Mouse (Mus musculus): ENCODE results near the gene Etv4. TPM values are rescaled to one million over a fixed set of nuclear protein-coding genes. Genes with fewer than 3 reads are reported as not detected.

The Etv4 gene
- polyA plus RNA-seq, 1 experiment from 2014 or later = 1.2 TPM

DNA sequence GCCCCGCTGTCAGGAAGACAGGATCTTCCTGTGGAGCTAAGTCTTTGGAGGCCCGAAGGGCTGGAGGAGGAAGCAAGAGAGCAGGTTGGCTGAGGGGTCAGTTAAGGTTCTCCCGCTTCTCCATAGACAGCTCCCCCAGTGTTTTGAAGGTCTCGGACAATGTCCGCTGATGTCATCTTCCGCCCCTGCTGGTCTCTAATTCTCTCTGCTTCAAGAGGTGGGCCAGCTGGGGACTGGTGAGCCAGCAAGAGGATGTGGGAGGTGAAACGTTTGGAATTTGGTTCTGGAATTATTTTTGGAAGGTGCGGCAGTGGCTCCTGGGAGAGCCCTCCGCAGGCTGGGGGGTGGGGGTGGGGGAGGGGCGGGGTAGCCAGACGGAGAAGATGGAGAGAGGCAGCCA is 35.7 kb upstream of the Etv4 start:
- no peaks in the 10 kb centered on the region for H3K27me3 ChIP-seq (replicated peaks; ENCODE audit: insufficient read depth, low read length)
- no peak overlapping the region for H3K4me2 ChIP-seq (replicated peaks; ENCODE audit: low read depth, low read length)
- DNase-seq (ENCODE audit: low spot score) (peak; percentile 15), ATAC-seq (peak; percentile 69)
- no peak overlapping the region for H3K4me3 ChIP-seq (ENCODE audit: low read depth, low read length)
- no peaks in the 10 kb centered on the region for H3K4me1 ChIP-seq (ENCODE audit: insufficient read depth, low read depth, low read length)
- TF ChIP-seq CTCF (IDR thresholded peaks at IDR 0.05) = peak; percentile 27
- TF ChIP-seq EP300 (IDR thresholded peaks at IDR 0.05) = no peak
- WGBS = 45% methylated on average over 8 of the region's 11 CpGs
- no peak overlapping the region for H3K9ac ChIP-seq (replicated peaks; ENCODE audit: low read depth)
- H3K9me3 ChIP-seq (ENCODE audit: low read length) = no peaks in the 10 kb centered on the region
- no peaks in the 10 kb centered on the region for H3K36me3 ChIP-seq (ENCODE audit: insufficient read depth, low read length)
- no peak overlapping the region for H3K27ac ChIP-seq (ENCODE audit: low read length)

DNA sequence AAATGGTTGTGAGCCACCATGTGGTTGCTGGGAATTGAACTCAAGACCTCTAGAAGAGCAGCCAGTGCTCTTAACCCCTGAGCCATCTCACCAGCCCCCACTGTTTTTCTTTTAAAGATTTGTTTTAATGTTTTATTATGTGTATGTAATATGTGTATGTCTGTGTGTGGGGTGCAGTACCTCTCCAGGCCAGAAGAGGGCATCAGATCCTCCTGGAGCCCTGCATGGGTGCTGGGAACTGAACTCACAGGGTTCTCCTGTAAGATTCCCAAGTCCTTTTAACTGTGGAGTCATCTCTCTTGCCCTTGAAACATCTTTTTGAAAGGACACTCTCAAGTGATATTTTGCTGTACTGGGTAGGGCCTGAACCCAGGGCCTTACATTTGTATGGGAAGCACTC is 34.7 kb upstream of the Etv4 start:
- no peak overlapping the region for H3K4me2 ChIP-seq (replicated peaks; ENCODE audit: low read depth, low read length)
- no peak overlapping the region for H3K27ac ChIP-seq (ENCODE audit: low read length)
- H3K4me3 ChIP-seq (ENCODE audit: low read depth, low read length) = no peak overlapping the region
- H3K9ac ChIP-seq (replicated peaks; ENCODE audit: low read depth) = no peak overlapping the region
- DNase-seq (ENCODE audit: low spot score) = no peak
- no peaks in the 10 kb centered on the region for H3K27me3 ChIP-seq (replicated peaks; ENCODE audit: insufficient read depth, low read length)
- peaks cover under 1% of the 10 kb centered on the region; the same call in 1 of the 2 replicates for H3K4me1 ChIP-seq (ENCODE audit: insufficient read depth, low read depth, low read length)
- TF ChIP-seq CTCF (IDR thresholded peaks at IDR 0.05) = peak; percentile 48
- no peak for TF ChIP-seq EP300 (IDR thresholded peaks at IDR 0.05)
- H3K36me3 ChIP-seq (ENCODE audit: insufficient read depth, low read length) = no peaks in the 10 kb centered on the region
- no peaks in the 10 kb centered on the region for H3K9me3 ChIP-seq (ENCODE audit: low read length)
- no peak for ATAC-seq

DNA sequence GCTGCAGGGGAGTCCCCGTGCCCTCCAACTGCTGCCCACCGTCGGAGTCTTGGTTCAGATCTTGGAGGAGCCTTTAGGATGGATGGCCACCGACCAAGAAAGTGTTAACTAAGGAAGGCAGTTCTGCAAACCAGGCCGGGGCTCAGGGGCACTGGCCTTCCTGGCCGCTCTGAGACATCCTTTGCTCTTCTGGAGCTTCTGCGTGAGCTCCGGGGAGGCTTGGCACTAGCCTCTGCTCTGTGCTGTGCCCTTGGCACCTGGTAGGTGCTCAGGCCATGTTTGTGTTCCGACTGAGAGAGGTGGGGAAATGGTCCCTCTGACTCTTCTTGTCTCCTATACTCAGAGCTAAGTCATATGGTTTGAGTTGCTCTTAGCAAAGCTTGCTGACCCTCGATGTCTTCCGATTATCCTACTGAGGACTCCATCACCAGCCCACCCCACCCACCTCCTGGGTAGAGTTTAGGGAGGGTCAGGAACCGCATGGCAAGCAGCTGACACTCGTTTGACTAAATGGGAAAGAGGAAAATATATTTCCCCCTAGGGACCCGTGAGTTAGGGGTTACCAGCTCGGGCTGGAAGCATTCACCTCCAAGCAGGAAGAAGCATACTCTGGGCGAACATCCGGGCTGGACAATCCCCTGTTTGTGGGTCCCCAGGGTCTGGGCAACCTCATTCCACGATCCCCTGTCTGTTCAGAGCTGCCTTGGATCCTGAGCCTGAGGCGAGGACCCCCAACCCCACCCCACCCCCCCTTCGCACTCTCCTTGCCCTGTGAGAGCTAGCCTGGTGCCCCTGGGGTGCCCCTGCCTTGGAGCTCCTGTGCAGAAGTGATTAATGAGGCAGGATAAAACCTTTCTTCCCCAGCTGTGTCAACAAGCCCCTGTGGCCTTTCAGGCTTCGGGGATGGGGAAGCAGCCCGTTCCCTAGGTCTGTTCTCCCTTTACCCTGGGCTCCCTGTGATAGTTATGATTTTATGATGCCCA is 30.2 kb upstream of the Etv4 start:
- Histone ChIP-seq H3K36me3 (ENCODE audit: insufficient read depth, low read length) (no peaks in the 10 kb centered on the region), H3K27me3 (replicated peaks; ENCODE audit: insufficient read depth, low read length) (no peaks in the 10 kb centered on the region), H3K4me2 (replicated peaks; ENCODE audit: low read depth, low read length) (no peak overlapping the region), H3K4me3 (ENCODE audit: low read depth, low read length) (no peak overlapping the region), H3K27ac (ENCODE audit: low read length) (no peak overlapping the region), H3K9ac (replicated peaks; ENCODE audit: low read depth) (no peak overlapping the region), H3K4me1 (ENCODE audit: insufficient read depth, low read depth, low read length) (peaks cover 4% of the 10 kb centered on the region; the same call in 1 of the 2 replicates), H3K9me3 (ENCODE audit: low read length) (no peaks in the 10 kb centered on the region)
- WGBS = 13% methylated on average over 22 of the region's 22 CpGs
- TF ChIP-seq CTCF (IDR thresholded peaks at IDR 0.05) (no peak), EP300 (IDR thresholded peaks at IDR 0.05) (no peak)
- ATAC-seq = no peak
- no peak for DNase-seq (ENCODE audit: low spot score)

DNA sequence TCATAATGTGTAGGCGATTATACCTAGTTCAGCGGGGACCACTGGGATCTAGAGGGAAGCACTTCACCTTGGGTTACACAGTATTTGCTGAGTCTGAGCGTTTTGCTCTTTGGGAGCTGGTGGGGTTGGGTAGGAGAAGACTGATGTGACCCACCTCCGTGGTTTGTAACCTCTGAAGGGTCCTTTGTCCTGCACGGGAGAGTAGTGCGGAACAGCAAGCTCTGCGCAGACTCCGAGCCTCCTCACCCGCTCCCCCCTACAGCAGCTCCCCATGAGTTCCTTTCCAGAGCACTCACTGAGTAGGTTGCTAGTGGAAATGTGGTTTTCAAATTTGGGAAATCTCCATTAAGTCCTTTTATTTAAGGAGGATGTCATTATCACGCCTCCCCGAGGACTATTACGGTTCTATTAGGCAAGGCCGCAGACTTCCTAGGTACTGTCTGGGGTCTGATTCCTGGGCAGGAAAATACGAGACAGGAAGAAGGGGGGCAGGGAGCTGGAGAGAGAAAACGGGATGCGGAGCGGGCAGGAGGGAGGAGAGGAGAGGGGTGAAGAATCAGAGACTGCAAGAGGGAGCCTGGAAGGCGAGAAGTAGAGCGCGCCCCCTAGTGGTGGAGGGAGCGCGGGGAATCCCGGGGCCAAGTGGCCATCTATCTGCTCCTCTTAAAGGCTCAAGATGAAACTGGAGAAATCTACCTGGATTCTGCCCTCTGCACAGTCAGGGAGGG is 29.4 kb upstream of the Etv4 start:
- no peaks in the 10 kb centered on the region for H3K36me3 ChIP-seq (ENCODE audit: insufficient read depth, low read length)
- no peak overlapping the region for H3K9ac ChIP-seq (replicated peaks; ENCODE audit: low read depth)
- H3K4me2 ChIP-seq (replicated peaks; ENCODE audit: low read depth, low read length) = no peak overlapping the region; the same call in 1 of the 2 replicates
- peaks cover 4% of the 10 kb centered on the region; the same call in 1 of the 2 replicates for H3K4me1 ChIP-seq (ENCODE audit: insufficient read depth, low read depth, low read length)
- TF ChIP-seq CTCF (IDR thresholded peaks at IDR 0.05) (peak; percentile 88), EP300 (IDR thresholded peaks at IDR 0.05) (no peak)
- ATAC-seq (peak; percentile 62), DNase-seq (ENCODE audit: low spot score) (peak; percentile 82)
- H3K27ac ChIP-seq (ENCODE audit: low read length) = no peak overlapping the region
- H3K27me3 ChIP-seq (replicated peaks; ENCODE audit: insufficient read depth, low read length) = no peaks in the 10 kb centered on the region
- H3K9me3 ChIP-seq (ENCODE audit: low read length) = no peaks in the 10 kb centered on the region
- WGBS = 23% methylated on average over 23 of the region's 23 CpGs
- H3K4me3 ChIP-seq (ENCODE audit: low read depth, low read length) = no peak overlapping the region

DNA sequence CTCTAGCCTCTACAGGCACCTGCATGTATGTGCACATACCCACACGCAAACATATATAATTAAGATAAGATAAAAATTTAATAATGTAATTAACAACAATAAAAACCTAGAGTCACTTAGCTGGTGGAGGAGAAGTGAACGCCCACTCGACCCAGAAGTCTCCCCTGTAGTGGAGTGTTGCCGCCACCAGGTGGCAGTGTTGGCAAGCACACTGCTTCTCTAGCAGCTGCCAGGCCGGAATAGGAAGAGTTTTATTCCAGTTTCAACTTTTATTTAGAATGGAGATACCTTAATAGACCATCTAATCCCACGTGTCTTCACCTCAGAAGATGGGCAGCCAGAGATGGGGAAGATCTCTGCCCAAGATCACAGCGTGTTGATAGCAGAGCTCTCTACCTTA is 28.1 kb upstream of the Etv4 start:
- Histone ChIP-seq H3K9ac (replicated peaks; ENCODE audit: low read depth) (no peak overlapping the region), H3K36me3 (ENCODE audit: insufficient read depth, low read length) (no peaks in the 10 kb centered on the region), H3K9me3 (ENCODE audit: low read length) (no peaks in the 10 kb centered on the region), H3K4me1 (ENCODE audit: insufficient read depth, low read depth, low read length) (peaks cover 4% of the 10 kb centered on the region; the same call in 1 of the 2 replicates), H3K27ac (ENCODE audit: low read length) (no peak overlapping the region), H3K4me2 (replicated peaks; ENCODE audit: low read depth, low read length) (no peak overlapping the region), H3K27me3 (replicated peaks; ENCODE audit: insufficient read depth, low read length) (no peaks in the 10 kb centered on the region), H3K4me3 (ENCODE audit: low read depth, low read length) (no peak overlapping the region)
- peak; percentile 44; the same call in 1 of the 2 replicates for ATAC-seq
- peak; percentile 82 for DNase-seq (ENCODE audit: low spot score)
- TF ChIP-seq EP300 (IDR thresholded peaks at IDR 0.05) (no peak), CTCF (IDR thresholded peaks at IDR 0.05) (peak; percentile 98)
- WGBS = under 1% methylated on average over 7 of the region's 7 CpGs
